Mouse (Mus musculus) MEL (cell line): Measurements from ENCODE around the gene Ccdc102a. TPM values are rescaled to one million over a fixed set of nuclear protein-coding genes. Genes with fewer than 3 reads are reported as not detected.

Experiments used
- DNase-seq: peaks from one replicate; pipeline ENCODE4 v3.0.0; 2011; ENCODE audit warnings: low read depth, low spot score
- H3K27ac ChIP-seq: 2 replicates; pipeline ENCODE4 v1.5.1; 2012; ENCODE audit warnings: low read depth, mild to moderate bottlenecking, control low read depth, low read length, moderate library complexity; ENCODE audit not compliant: control insufficient read depth
- H3K27me3 ChIP-seq, 2 experiments: fragments of 150-350 bp in 1 of 2; sonication (generic) in 1 of 2; 2 replicates each; pipeline ENCODE4 v1.6.1; 2012; ENCODE audit warnings: low read length in 2 of 2, mild to moderate bottlenecking in 2 of 2, improper control_type of control experiment in 1 of 2, moderate library complexity in 1 of 2; ENCODE audit not compliant: insufficient read depth in 2 of 2, control insufficient read depth in 1 of 2
- H3K36me3 ChIP-seq, 2 experiments: 2 replicates each; pipeline ENCODE4 v1.6.1; 2012 to 2014; ENCODE audit warnings: low read length in 2 of 2, improper control_type of control experiment in 1 of 2, inconsistent platforms in 1 of 2, mild to moderate bottlenecking in 1 of 2; ENCODE audit not compliant: insufficient read depth in 2 of 2, control insufficient read depth in 1 of 2
- H3K4me1 ChIP-seq, 2 experiments: fragments of 150-350 bp in 1 of 2; sonication (generic) in 1 of 2; 2 replicates each; pipeline ENCODE4 v1.6.1; 2012; ENCODE audit warnings: low read length in 2 of 2, improper control_type of control experiment in 1 of 2, mild to moderate bottlenecking in 1 of 2; ENCODE audit not compliant: insufficient read depth in 2 of 2, control insufficient read depth in 1 of 2
- H3K4me3 ChIP-seq, 2 experiments: fragments of 150-350 bp in 1 of 2; sonication (generic) in 1 of 2; 2 replicates each; pipeline ENCODE4 v1.5.1; 2012; ENCODE audit warnings: low read depth in 2 of 2, low read length in 2 of 2, mild to moderate bottlenecking in 2 of 2, moderate library complexity in 2 of 2, control low read depth in 1 of 2, improper control_type of control experiment in 1 of 2; ENCODE audit not compliant: control insufficient read depth in 1 of 2, insufficient read depth in 1 of 2
- H3K79me2 ChIP-seq: 2 replicates; pipeline ENCODE4 v1.6.1; 2012; ENCODE audit warnings: mild to moderate bottlenecking, low read length, moderate library complexity; ENCODE audit not compliant: control insufficient read depth, poor library complexity, insufficient read depth
- H3K9ac ChIP-seq: 2 replicates; pipeline ENCODE4 v1.6.1; 2012; ENCODE audit warnings: low read depth, mild to moderate bottlenecking, control low read depth, low read length, moderate library complexity; ENCODE audit not compliant: control insufficient read depth, poor library complexity, severe bottlenecking
- H3K9me3 ChIP-seq: fragments of 150-350 bp; sonication (generic); replicated peaks from 2 replicates; pipeline ENCODE4 v1.6.1; 2012; ENCODE audit warnings: mild to moderate bottlenecking, low read length, improper control_type of control experiment, moderate library complexity; ENCODE audit not compliant: insufficient read depth
- CHD1 ChIP-seq: IDR thresholded peaks from 2 replicates; pipeline ENCODE4 v1.6.1; 2012; ENCODE audit warnings: low read depth, mild to moderate bottlenecking, inconsistent platforms, low read length, improper control_type of control experiment
- CTCF ChIP-seq, 3 experiments: IDR thresholded peaks in 2 of 3; conservative IDR thresholded peaks in 1 of 3; 2 replicates each; pipeline ENCODE4 v1.5.1; 2011 to 2012; ENCODE audit warnings: low read length in 3 of 3, low read depth in 2 of 3, mild to moderate bottlenecking in 2 of 3, improper control_type of control experiment in 1 of 3, inconsistent platforms in 1 of 3, mixed read lengths in 1 of 3, moderate library complexity in 1 of 3; ENCODE audit not compliant: control insufficient read depth in 1 of 3, insufficient read depth in 1 of 3, poor library complexity in 1 of 3, severe bottlenecking in 1 of 3
- ELF1 ChIP-seq: IDR thresholded peaks from 2 replicates; pipeline ENCODE4 v1.6.1; 2014; ENCODE audit warnings: low read depth, mild to moderate bottlenecking, inconsistent platforms, low read length, improper control_type of control experiment, moderate library complexity
- EP300 ChIP-seq, 2 experiments: IDR thresholded peaks; 2 replicates each; pipeline ENCODE4 v1.6.1; 2011; ENCODE audit warnings: improper control_type of control experiment in 2 of 2, low read length in 2 of 2, low read depth in 1 of 2, mild to moderate bottlenecking in 1 of 2
- GATA1 ChIP-seq: IDR thresholded peaks from 2 replicates; pipeline ENCODE4 v1.6.1; 2011; ENCODE audit warnings: low read depth, low read length, improper control_type of control experiment
- HCFC1 ChIP-seq: IDR thresholded peaks from 2 replicates; pipeline ENCODE4 v1.6.1; 2012; ENCODE audit warnings: low read depth, mild to moderate bottlenecking, inconsistent platforms, low read length, improper control_type of control experiment, moderate library complexity
- JUND ChIP-seq: IDR thresholded peaks from 2 replicates; pipeline ENCODE4 v1.6.1; 2011; ENCODE audit warnings: low read depth, mild to moderate bottlenecking, improper control_type of control experiment, low read length
- KAT2A ChIP-seq: conservative IDR thresholded peaks from 2 replicates; pipeline ENCODE4 v1.6.1; 2012; ENCODE audit warnings: low read depth, low read length, improper control_type of control experiment, inconsistent platforms
- MAFK ChIP-seq: IDR thresholded peaks from 2 replicates; pipeline ENCODE4 v1.6.1; 2011; ENCODE audit warnings: low read depth, mild to moderate bottlenecking, low read length, improper control_type of control experiment, borderline replicate concordance
- MAZ ChIP-seq: IDR thresholded peaks from 2 replicates; pipeline ENCODE4 v1.6.1; 2012; ENCODE audit warnings: low read depth, mild to moderate bottlenecking, inconsistent platforms, low read length, improper control_type of control experiment
- MEF2A ChIP-seq: IDR thresholded peaks from 2 replicates; pipeline ENCODE4 v1.6.1; 2014; ENCODE audit warnings: low read depth, mild to moderate bottlenecking, inconsistent platforms, low read length, improper control_type of control experiment; ENCODE audit not compliant: poor library complexity, insufficient replicate concordance, severe bottlenecking; ENCODE audit errors: extremely low read depth
- NELFE ChIP-seq: IDR thresholded peaks from 2 replicates; pipeline ENCODE4 v1.6.1; 2011; ENCODE audit warnings: low read depth, low read length, improper control_type of control experiment
- NRF1 ChIP-seq: IDR thresholded peaks from 2 replicates; pipeline ENCODE4 v1.6.1; 2014; ENCODE audit warnings: low read depth, mild to moderate bottlenecking, inconsistent platforms, low read length, improper control_type of control experiment, moderate library complexity; ENCODE audit not compliant: poor library complexity, insufficient read depth, severe bottlenecking
- POLR2A ChIP-seq, 2 experiments: IDR thresholded peaks; 2 replicates each; pipeline ENCODE4 v1.6.1; 2011 to 2012; ENCODE audit warnings: low read length in 2 of 2, mild to moderate bottlenecking in 2 of 2, control low read depth in 1 of 2, improper control_type of control experiment in 1 of 2, low read depth in 1 of 2, moderate library complexity in 1 of 2; ENCODE audit not compliant: control insufficient read depth in 1 of 2, insufficient read depth in 1 of 2, poor library complexity in 1 of 2
- RAD21 ChIP-seq: IDR thresholded peaks from 2 replicates; pipeline ENCODE4 v1.6.1; 2011; ENCODE audit warnings: mild to moderate bottlenecking, low read depth, low read length, improper control_type of control experiment
- RCOR1 ChIP-seq: IDR thresholded peaks from 2 replicates; pipeline ENCODE4 v1.6.1; 2012; ENCODE audit warnings: low read depth, mild to moderate bottlenecking, inconsistent platforms, low read length, improper control_type of control experiment
- SIN3A ChIP-seq: IDR thresholded peaks from 2 replicates; pipeline ENCODE4 v1.6.1; 2012; ENCODE audit warnings: low read length, improper control_type of control experiment, inconsistent platforms
- SMC3 ChIP-seq: IDR thresholded peaks from 2 replicates; pipeline ENCODE4 v1.6.1; 2011; ENCODE audit warnings: low read depth, low read length, improper control_type of control experiment
- USF1 ChIP-seq: IDR thresholded peaks from 2 replicates; pipeline ENCODE4 v1.6.1; 2014; ENCODE audit warnings: low read depth, mild to moderate bottlenecking, inconsistent platforms, low read length, improper control_type of control experiment, moderate library complexity
- ZKSCAN1 ChIP-seq: IDR thresholded peaks from 2 replicates; pipeline ENCODE4 v1.6.1; 2012; ENCODE audit warnings: low read depth, mild to moderate bottlenecking, inconsistent platforms, low read length, improper control_type of control experiment, moderate library complexity
- polyA plus RNA-seq, 2 experiments: library from polyadenylated mRNA; stranded (reverse) in 1 of 2; unstranded in 1 of 2; fragments of >175 nt in 1 of 2; fragments of >200 nt in 1 of 2; gene quantifications; 2 replicates each; pipeline versions ENCODE4 v1.2.1 to v1.2.4; 2012; ENCODE audit warnings: low replicate concordance in 2 of 2, low read depth in 1 of 2; ENCODE audit not compliant: insufficient read length in 2 of 2, insufficient read depth in 1 of 2, missing spikeins in 1 of 2
- total RNA-seq: library from RNA; depleted of rRNA; stranded (reverse); fragments of 300-350 nt; gene quantifications from 2 replicates; pipeline ENCODE4 v1.2.3, GENCODE M21; 2012

Ccdc102a gene
- total and polyA plus RNA-seq, 3 experiments = 1.7 to 6.8 TPM; not detected in 1

DNA sequence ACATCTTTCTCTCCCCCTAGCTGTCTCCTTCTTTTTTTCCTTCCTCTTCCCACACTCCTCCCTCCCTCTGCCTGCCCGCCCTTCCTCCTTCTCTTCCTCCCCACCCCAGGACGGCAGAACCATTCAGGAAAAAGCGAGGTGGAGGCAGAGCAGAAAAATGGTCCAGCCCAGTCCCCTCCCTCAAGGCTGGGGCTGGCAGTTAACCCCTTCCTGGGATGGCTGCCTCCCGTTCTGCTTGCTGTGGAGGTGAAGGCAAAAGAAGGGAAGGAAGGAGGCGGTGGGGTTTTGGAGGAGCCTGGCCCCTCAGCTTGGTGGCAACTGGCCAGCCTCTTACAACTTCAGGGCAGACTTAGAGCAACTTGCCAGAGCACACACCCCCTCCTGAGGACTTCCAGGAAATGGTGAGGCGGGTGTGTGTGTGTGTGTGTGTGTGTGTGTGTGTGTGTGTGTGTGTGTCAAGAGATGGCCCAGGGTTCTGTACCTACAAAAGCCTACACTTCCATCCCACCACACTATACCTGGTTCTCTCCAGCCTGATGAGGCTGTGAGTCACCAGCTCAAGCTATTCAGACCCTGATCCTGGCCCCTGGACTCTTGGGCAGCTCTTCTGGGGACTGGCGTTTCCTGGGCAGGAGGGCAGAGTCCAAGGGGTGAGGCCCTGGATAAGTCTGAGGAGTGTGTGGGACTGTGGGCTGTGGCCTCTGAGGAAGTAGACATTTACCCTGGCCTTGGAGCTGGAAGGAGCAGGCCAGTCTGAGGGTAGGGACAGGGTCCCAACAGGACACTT lies 46.6 kb downstream of the Ccdc102a start:
- no peak for TF ChIP-seq HCFC1
- TF ChIP-seq CHD1 = 0 out of 2 replicates have a peak, but pooled peaks have one; percentile 61
- peak; percentile 75; the same call in 1 of the 2 replicates for TF ChIP-seq MAZ
- peak overlapping the region; percentile 38 to 46; a peak in 3 of 4 replicates for H3K4me3 ChIP-seq
- H3K79me2 ChIP-seq = no peaks in the 10 kb centered on the region
- H3K9me3 ChIP-seq = no peaks in the 10 kb centered on the region
- peaks cover 0 to under 1% of the 10 kb centered on the region in 2 experiments; a peak in 2 of 4 replicates for H3K36me3 ChIP-seq
- H3K4me1 ChIP-seq = peaks cover under 1 to 7% of the 10 kb centered on the region in 2 experiments; a peak in 3 of 4 replicates
- peak overlapping the region; percentile 41 for H3K9ac ChIP-seq
- DNase-seq = peak; percentile 67
- no peaks in the 10 kb centered on the region for H3K27me3 ChIP-seq
- no peak overlapping the region for H3K27ac ChIP-seq

DNA sequence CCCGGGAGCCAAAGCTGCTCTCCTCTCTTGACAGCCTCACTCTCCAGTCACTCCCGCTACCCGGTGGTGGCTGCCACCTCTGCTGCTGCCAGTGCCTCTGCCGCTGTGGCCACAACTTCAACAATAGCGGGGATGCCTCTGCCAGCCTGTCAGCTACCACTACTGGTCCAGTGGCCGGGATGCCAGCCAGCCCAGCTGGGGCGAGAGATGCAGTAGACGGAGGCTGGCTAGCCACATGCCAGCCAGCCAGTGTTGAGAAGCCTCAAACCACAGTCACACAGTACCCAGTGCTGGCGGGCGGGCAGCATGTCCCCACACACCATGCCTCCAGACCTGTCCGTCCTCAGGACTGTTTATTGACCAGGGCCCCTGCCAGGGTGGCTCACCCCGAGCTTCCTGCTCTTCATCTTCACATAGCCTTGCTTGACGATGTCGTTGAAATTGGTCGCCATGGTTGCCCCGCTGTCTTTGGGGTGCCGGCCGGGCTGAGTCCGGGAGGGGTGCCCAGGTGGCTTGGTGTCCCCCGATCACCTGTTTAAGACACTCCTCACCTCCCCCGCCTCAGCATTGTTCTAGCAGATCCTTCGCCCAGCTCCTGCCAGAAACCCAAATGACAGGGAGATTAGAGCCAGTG lies 47.3 kb downstream of the Ccdc102a start:
- peaks cover 0 to 8% of the 10 kb centered on the region in 2 experiments; a peak in 2 of 4 replicates for H3K4me1 ChIP-seq
- H3K4me3 ChIP-seq = peak overlapping the region; percentile 38 to 46; a peak in 3 of 4 replicates
- no peaks in the 10 kb centered on the region for H3K79me2 ChIP-seq
- H3K9me3 ChIP-seq = no peaks in the 10 kb centered on the region
- H3K27ac ChIP-seq = no peak overlapping the region
- no peaks in the 10 kb centered on the region for H3K36me3 ChIP-seq
- TF ChIP-seq ELF1 = no peak
- no peak for TF ChIP-seq MAFK
- no peak for TF ChIP-seq NRF1
- peak overlapping the region; percentile 41 for H3K9ac ChIP-seq
- no peak for DNase-seq
- no peaks in the 10 kb centered on the region for H3K27me3 ChIP-seq

DNA sequence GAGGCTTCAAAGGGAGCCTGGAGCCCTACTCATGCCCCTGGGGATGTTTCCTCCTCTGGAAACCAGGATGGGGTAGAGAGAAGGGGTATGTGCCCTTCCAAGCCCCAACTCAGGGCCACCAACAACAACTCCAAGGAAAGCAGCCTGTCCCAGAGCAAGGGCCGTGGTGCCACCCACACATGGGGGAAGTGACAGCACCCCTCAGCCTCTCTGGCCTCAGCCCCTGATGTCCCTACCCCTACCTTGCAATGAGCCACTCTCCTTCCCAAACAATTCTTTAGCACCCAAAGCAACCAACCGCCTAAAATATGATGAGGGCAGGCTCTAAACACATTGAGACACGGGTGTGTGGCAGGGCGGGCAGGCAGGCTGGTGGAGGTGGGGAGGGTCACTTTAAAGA lies 47.9 kb downstream of the Ccdc102a start:
- H3K27me3 ChIP-seq = no peaks in the 10 kb centered on the region
- peaks cover 0 to 8% of the 10 kb centered on the region in 2 experiments; a peak in 1 of 4 replicates for H3K4me1 ChIP-seq
- TF ChIP-seq GATA1 (no peak), USF1 (no peak), SMC3 (no peak), KAT2A (no peak), EP300 (IDR thresholded peaks at IDR 0.05; ENCODE audit: low read depth in 1 of 2, low read length in 2 of 2) (no peak), ZKSCAN1 (no peak), RCOR1 (no peak), NELFE (no peak), MEF2A (no peak), CTCF (IDR thresholded peaks at IDR 0.05 in 2 of 3, conservative IDR thresholded peaks at IDR 0.05 in 1 of 3; ENCODE audit: control insufficient read depth in 1 of 3, insufficient read depth in 1 of 3, low read depth in 2 of 3, low read length in 3 of 3, poor library complexity in 1 of 3, severe bottlenecking in 1 of 3) (no peak), RAD21 (no peak), POLR2A (IDR thresholded peaks at IDR 0.05; ENCODE audit: control insufficient read depth in 1 of 2, insufficient read depth in 1 of 2, low read depth in 1 of 2, low read length in 2 of 2, poor library complexity in 1 of 2) (no peak), JUND (no peak), SIN3A (no peak), MAZ (no peak)
- H3K9ac ChIP-seq = no peak overlapping the region
- no peak overlapping the region for H3K27ac ChIP-seq
- no peaks in the 10 kb centered on the region for H3K9me3 ChIP-seq
- H3K4me3 ChIP-seq = no peak overlapping the region
- H3K79me2 ChIP-seq = no peaks in the 10 kb centered on the region
- no peaks in the 10 kb centered on the region; a peak in 1 of 4 replicates for H3K36me3 ChIP-seq
- DNase-seq = no peak
